Mouse (Mus musculus): Measurements from ENCODE around the gene Sema5a.
A peak's percentile ranks its signal among the peaks of the same experiment; 100 is the strongest.
"Not testable (repeated sequence)": the region's sequence is repeated elsewhere in the genome, so short reads cannot be mapped to it uniquely, and the experiment has no call there.

Sema5a gene

GRCm38 (mm10) chr15:32244344-32244955, at the start of gene Sema5a:
Gene Sema5a (plus strand): TSS chr15:32244810.
- DNase-seq, result peak; percentile 46

- DNase-seq, result no peak
Observed at GRCm38 (mm10) chr15:32198076-32198475, 46.5 kb upstream of the Sema5a start.

GRCm38 (mm10) chr15:32198561-32198960, 46.0 kb upstream of the Sema5a start:
- no peak for DNase-seq

GRCm38 (mm10) chr15:32203242-32203641, 41.4 kb upstream of the Sema5a start:
- no peak for DNase-seq

GRCm38 (mm10) chr15:32204908-32205307, 39.7 kb upstream of the Sema5a start:
- DNase-seq, result no peak

GRCm38 (mm10) chr15:32214687-32215086, 29.9 kb upstream of the Sema5a start:
- not testable (repeated sequence) for DNase-seq

- no peak for DNase-seq
Observed at GRCm38 (mm10) chr15:32223028-32223427, 21.6 kb upstream of the Sema5a start.

- DNase-seq, result no peak
Observed at GRCm38 (mm10) chr15:32225394-32225793, 19.2 kb upstream of the Sema5a start.

GRCm38 (mm10) chr15:32226381-32226780, 18.2 kb upstream of the Sema5a start:
- DNase-seq, result no peak

GRCm38 (mm10) chr15:32226888-32227395, 17.7 kb upstream of the Sema5a start:
- no peak for DNase-seq

GRCm38 (mm10) chr15:32230066-32230465, 14.5 kb upstream of the Sema5a start:
- DNase-seq, result no peak

GRCm38 (mm10) chr15:32232189-32232588, 12.4 kb upstream of the Sema5a start:
- DNase-seq, result no peak

- DNase-seq, result not testable (repeated sequence)
Observed at GRCm38 (mm10) chr15:32232666-32233141, 11.9 kb upstream of the Sema5a start.

GRCm38 (mm10) chr15:32233451-32233850, 11.2 kb upstream of the Sema5a start:
- no peak for DNase-seq

- no peak for DNase-seq
Observed at GRCm38 (mm10) chr15:32239099-32239498, 5.5 kb upstream of the Sema5a start.

- no peak for DNase-seq
Observed at GRCm38 (mm10) chr15:32240159-32240558, 4.5 kb upstream of the Sema5a start.

- no peak for DNase-seq
Observed at GRCm38 (mm10) chr15:32241666-32242065, 2.9 kb upstream of the Sema5a start.

GRCm38 (mm10) chr15:32243096-32243785, 1.4 kb upstream of the Sema5a start:
- DNase-seq, result peak; percentile 25

- DNase-seq, result no peak
Observed at GRCm38 (mm10) chr15:32243824-32244223, 786 bp upstream of the Sema5a start.

- peak; percentile 32 for DNase-seq
Observed at GRCm38 (mm10) chr15:32244956-32245836, 586 bp downstream of the Sema5a start.

- peak; percentile 90 for DNase-seq
Observed at GRCm38 (mm10) chr15:32245837-32246670, 1.4 kb downstream of the Sema5a start.

GRCm38 (mm10) chr15:32247281-32247680, 2.7 kb downstream of the Sema5a start:
- DNase-seq, result no peak
